Mouse (Mus musculus) kidney, postnatal 0 days (tissue): ENCODE measurements at regions not wholly inside any gene's neighbourhood (a gene's known extent, or its start where the extent isn't known, plus 50 kb on each side); places are given as distances from the start of the nearest gene placed in this dataset.
A peak's percentile ranks its signal among the peaks of the same experiment; 100 is the strongest.

Experiments used
- ATAC-seq: fragments of 200-750 bp; cut with Nextera tagmentation; replicated peaks from 2 replicates; pipeline ENCODE4 v1.8.0; 2017; ENCODE audit warnings: low read depth, moderate number of reproducible peaks, moderate TSS enrichment, moderate library complexity; ENCODE audit not compliant: low FRiP score
- DNase-seq: peaks from one replicate; pipeline ENCODE4 v3.0.0-alpha.2; 2016; ENCODE audit warnings: low spot score
- H3K27ac ChIP-seq: fragments of 300-500 bp; sonication (generic); 2 replicates; pipeline ENCODE4 v1.5.1; 2014; ENCODE audit warnings: mild to moderate bottlenecking
- H3K27me3 ChIP-seq: fragments of 300-500 bp; sonication (generic); 2 replicates; pipeline ENCODE4 v1.6.1; 2014; ENCODE audit warnings: low read length, mixed read lengths; ENCODE audit not compliant: insufficient read depth
- H3K36me3 ChIP-seq: fragments of 300-500 bp; sonication (generic); 2 replicates; pipeline ENCODE4 v1.6.1; 2014; ENCODE audit warnings: low read length, mixed read lengths; ENCODE audit not compliant: insufficient read depth
- H3K4me1 ChIP-seq: fragments of 300-500 bp; sonication (generic); replicated peaks from 2 replicates; pipeline ENCODE4 v1.6.1; 2014; ENCODE audit warnings: antibody characterized with exemption, low read length, mixed read lengths; ENCODE audit not compliant: insufficient read depth
- H3K4me2 ChIP-seq: fragments of 300-500 bp; sonication (generic); 2 replicates; pipeline ENCODE4 v1.6.1; 2014; ENCODE audit warnings: mild to moderate bottlenecking, low read length, moderate library complexity, mixed read lengths
- H3K4me3 ChIP-seq: fragments of 300-500 bp; sonication (generic); replicated peaks from 2 replicates; pipeline ENCODE4 v1.5.1; 2014; ENCODE audit warnings: low read depth, low read length
- H3K9ac ChIP-seq: fragments of 300-500 bp; sonication (generic); 2 replicates; pipeline ENCODE4 v1.6.1; 2014; ENCODE audit warnings: low read depth, low read length
- H3K9me3 ChIP-seq: fragments of 300-500 bp; sonication (generic); replicated peaks from 2 replicates; pipeline ENCODE4 v1.6.1; 2016; ENCODE audit warnings: low read length, inconsistent platforms, mixed read lengths
- CTCF ChIP-seq: IDR thresholded peaks from 2 replicates; pipeline ENCODE4 v1.5.1; 2016; ENCODE audit warnings: antibody characterized with exemption, low read depth, mild to moderate bottlenecking, moderate library complexity
- WGBS: fragments of 180-500 bp; shearing (Covaris S2); extraction: QIAGEN DNeasy Blood & Tissue Kit; methylation state at CpG from one replicate; pipeline ENCODE4 v1.1.7; 2014; 5-methylcytosine and 5-hydroxymethylcytosine counted together

- Histone ChIP-seq H3K36me3 (no peaks in the 10 kb centered on the region), H3K4me3 (no peak overlapping the region), H3K27me3 (no peaks in the 10 kb centered on the region), H3K4me1 (no peaks in the 10 kb centered on the region), H3K9me3 (no peaks in the 10 kb centered on the region), H3K27ac (no peak overlapping the region), H3K4me2 (no peak overlapping the region), H3K9ac (no peak overlapping the region)
- ATAC-seq = no peak
- TF ChIP-seq CTCF = no peak
- 48% methylated on average over 2 of the region's 2 CpGs for WGBS
- no peak for DNase-seq
Measured at GRCm38 (mm10) chr8:44343924-44344323, 591.3 kb upstream of the Fat1 start.

DNA sequence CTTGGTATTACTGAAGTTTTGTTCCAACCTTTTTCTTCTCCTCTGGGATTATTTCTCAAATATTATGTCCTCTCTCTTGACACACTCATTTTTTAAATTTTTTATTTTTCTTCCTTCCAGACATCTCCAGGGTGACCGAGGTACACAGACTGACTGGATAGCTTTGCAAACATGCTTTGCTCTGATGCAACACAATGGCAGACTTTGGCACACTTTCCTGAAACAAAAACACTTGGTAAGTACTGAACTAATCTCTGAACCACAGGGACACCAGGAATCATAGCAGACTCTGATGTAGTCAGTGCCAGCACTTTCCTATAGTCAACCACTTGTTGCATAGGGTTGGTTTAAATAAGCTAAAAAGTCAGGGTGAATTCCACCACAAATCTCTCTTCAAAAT is 587.8 kb upstream of the Fat1 start:
- no peak overlapping the region for H3K4me3 ChIP-seq
- no peak overlapping the region for H3K4me2 ChIP-seq
- WGBS = 74% methylated on average over 1 of the region's 1 CpGs
- H3K36me3 ChIP-seq = no peaks in the 10 kb centered on the region
- TF ChIP-seq CTCF = no peak
- H3K4me1 ChIP-seq = no peaks in the 10 kb centered on the region
- DNase-seq (peak; percentile 24), ATAC-seq (no peak)
- no peak overlapping the region for H3K27ac ChIP-seq
- no peak overlapping the region for H3K9ac ChIP-seq
- no peaks in the 10 kb centered on the region for H3K9me3 ChIP-seq
- H3K27me3 ChIP-seq = no peaks in the 10 kb centered on the region

GRCm38 (mm10) chr8:44373987-44374386 is 561.3 kb upstream of the Fat1 start:
- Histone ChIP-seq H3K27me3 (no peaks in the 10 kb centered on the region), H3K9me3 (no peaks in the 10 kb centered on the region), H3K36me3 (no peaks in the 10 kb centered on the region), H3K4me2 (no peak overlapping the region), H3K4me3 (no peak overlapping the region), H3K4me1 (no peaks in the 10 kb centered on the region), H3K9ac (no peak overlapping the region), H3K27ac (no peak overlapping the region)
- no peak for ATAC-seq
- 72% methylated on average over 6 of the region's 6 CpGs for WGBS
- TF ChIP-seq CTCF = no peak
- DNase-seq = no peak

DNA sequence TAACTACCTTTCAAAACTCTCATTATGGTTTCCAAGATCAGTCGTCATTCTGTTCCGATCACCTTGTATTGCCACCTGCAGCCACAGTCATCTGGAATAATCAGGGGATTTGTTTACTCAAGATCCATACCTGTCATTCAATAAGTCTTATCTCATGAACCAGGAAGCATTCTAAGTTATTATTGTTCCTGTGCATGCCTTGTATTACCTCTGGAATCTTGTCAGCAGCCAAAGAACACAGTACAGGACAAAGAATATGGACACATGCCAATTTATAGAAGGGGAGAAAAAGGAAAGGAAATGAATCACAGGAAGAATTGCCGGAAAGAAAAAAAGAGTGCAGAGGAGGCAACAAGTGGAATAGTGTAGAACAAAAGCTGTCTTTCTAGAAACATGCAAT is 557.5 kb upstream of the Fat1 start:
- ATAC-seq (no peak), DNase-seq (peak; percentile 8)
- TF ChIP-seq CTCF = no peak
- no peaks in the 10 kb centered on the region for H3K36me3 ChIP-seq
- no peaks in the 10 kb centered on the region for H3K9me3 ChIP-seq
- no peak overlapping the region for H3K4me3 ChIP-seq
- H3K4me2 ChIP-seq = no peak overlapping the region
- H3K27ac ChIP-seq = no peak overlapping the region
- H3K4me1 ChIP-seq = no peaks in the 10 kb centered on the region
- no peaks in the 10 kb centered on the region for H3K27me3 ChIP-seq
- 57% methylated on average over 3 of the region's 3 CpGs for WGBS
- H3K9ac ChIP-seq = no peak overlapping the region

DNA sequence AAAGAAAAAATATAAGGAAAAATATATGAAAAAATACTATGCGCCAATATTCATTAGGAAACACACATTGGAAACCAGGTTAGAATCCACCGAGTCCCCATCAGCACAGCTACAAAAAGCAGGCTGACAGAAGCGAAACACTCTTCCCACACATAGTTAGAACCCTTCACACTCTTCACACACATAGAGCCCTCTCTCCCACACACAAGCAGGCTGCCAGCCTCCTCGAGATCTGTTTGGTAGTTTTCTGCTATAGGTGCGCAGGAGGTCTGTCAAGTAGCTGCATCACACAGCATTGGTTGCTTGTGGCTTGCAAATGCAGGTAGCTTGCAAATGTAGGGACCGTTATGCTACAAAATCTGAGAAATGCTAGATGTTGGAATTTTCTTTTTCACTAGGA is 526.8 kb upstream of the Fat1 start:
- Histone ChIP-seq H3K27ac (no peak overlapping the region), H3K9me3 (no peaks in the 10 kb centered on the region), H3K27me3 (no peaks in the 10 kb centered on the region), H3K9ac (no peak overlapping the region), H3K36me3 (no peaks in the 10 kb centered on the region), H3K4me3 (no peak overlapping the region), H3K4me1 (no peaks in the 10 kb centered on the region), H3K4me2 (no peak overlapping the region)
- ATAC-seq (no peak), DNase-seq (no peak)
- TF ChIP-seq CTCF = no peak
- 93% methylated on average over 6 of the region's 6 CpGs for WGBS

- whole genome bisulfite sequencing = 94% methylated on average over 3 of the region's 3 CpGs
- H3K4me3 ChIP-seq = no peak overlapping the region
- H3K4me1 ChIP-seq = no peaks in the 10 kb centered on the region
- no peaks in the 10 kb centered on the region for H3K36me3 ChIP-seq
- H3K27ac ChIP-seq = no peak overlapping the region
- no peaks in the 10 kb centered on the region for H3K27me3 ChIP-seq
- no peak for DNase-seq
- TF ChIP-seq CTCF = no peak
- H3K4me2 ChIP-seq = no peak overlapping the region
- no peaks in the 10 kb centered on the region for H3K9me3 ChIP-seq
- ATAC-seq = no peak
- H3K9ac ChIP-seq = no peak overlapping the region
Measured at GRCm38 (mm10) chr8:44410261-44410660, 525.0 kb upstream of the Fat1 start.

GRCm38 (mm10) chr8:44418003-44418402 is 517.2 kb upstream of the Fat1 start:
- 78% methylated on average over 8 of the region's 8 CpGs for WGBS
- H3K4me1 ChIP-seq = no peaks in the 10 kb centered on the region
- no peak for ATAC-seq

More at GRCm38 (mm10) chr8:44418003-44418402, 517.2 kb upstream of the Fat1 start:
- H3K4me2 ChIP-seq = no peak overlapping the region
- no peaks in the 10 kb centered on the region for H3K9me3 ChIP-seq
- no peak overlapping the region for H3K4me3 ChIP-seq
- H3K9ac ChIP-seq = no peak overlapping the region
- no peak for DNase-seq
- no peak overlapping the region for H3K27ac ChIP-seq
- TF ChIP-seq CTCF = no peak
- no peaks in the 10 kb centered on the region for H3K27me3 ChIP-seq
- no peaks in the 10 kb centered on the region for H3K36me3 ChIP-seq
